In the genomic region with DNA sequence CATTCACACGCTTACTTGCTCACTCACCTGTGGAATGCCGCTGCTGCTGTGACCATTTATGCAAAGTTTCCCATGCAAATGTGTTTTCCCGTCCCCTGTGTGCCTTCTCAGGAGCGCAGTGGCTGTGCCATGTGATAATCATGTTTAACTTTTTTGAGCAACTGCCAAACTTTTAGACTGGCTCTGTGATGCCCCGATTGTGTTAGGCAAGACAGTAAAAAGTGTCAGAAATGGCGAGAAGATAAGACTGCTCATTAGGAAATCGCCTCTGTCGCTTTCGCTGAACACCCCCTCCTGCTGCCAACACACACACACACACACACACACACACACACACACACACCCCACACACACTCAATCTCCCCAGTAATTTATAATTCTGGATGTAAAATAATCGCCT, we compare ENCODE assay signal across 15 mouse cellular contexts.
"Had no signal": no experiment of that assay in that cellular context is flagged by ENCODE, and none has a peak within 500 bp of the region (broad histone marks: within the 10 kb centered on the region; RNA-seq: fewer than 3 reads in every experiment).

No protein-coding gene starts in this region.

- H3K4me1 ChIP-seq: liver, embryonic 12.5 days; liver, embryonic 15.5 days had no signal

- H3K27ac ChIP-seq: kidney, postnatal 0 days; left cerebral cortex, adult 2 months; liver, embryonic 12.5 days; liver, embryonic 15.5 days; midbrain, embryonic 13.5 days; stomach, postnatal 0 days had no signal

- H3K4me3 ChIP-seq: left cerebral cortex, adult 2 months; liver, embryonic 12.5 days; liver, embryonic 15.5 days; midbrain, embryonic 10.5 days; midbrain, embryonic 13.5 days had no signal

- H3K36me3 ChIP-seq: liver, embryonic 12.5 days; liver, embryonic 15.5 days; midbrain, embryonic 13.5 days had no signal

- H3K9ac ChIP-seq: liver, embryonic 12.5 days; liver, embryonic 15.5 days; midbrain, embryonic 13.5 days had no signal

- ATAC-seq: intestine, postnatal 0 days; liver, embryonic 12.5 days; midbrain, embryonic 13.5 days had no signal

- H3K27me3 ChIP-seq: midbrain, embryonic 13.5 days had no signal

- DNase-seq: kidney, adult 8-10 months; kidney, postnatal 36 days; layer of hippocampus, postnatal 36 days; lung, adult 2 months; lung, postnatal 14 days; right cerebral cortex, postnatal 4 days; thymus, postnatal 25 days had no signal
